9 mouse cellular contexts compared by ENCODE assay signal in genomic region chr15:82967947-82968346, GRCm38 (mm10). TPM values are rescaled to one million over a fixed set of nuclear protein-coding genes. Genes with fewer than 3 reads are reported as not detected.
DNase-seq lines count a peak whose midpoint lies in the region; ATAC-seq and TF ChIP-seq lines count a peak whose summit lies in the region.
"Had no signal": no experiment of that assay in that cellular context is flagged by ENCODE, and none has a peak within 500 bp of the region (broad histone marks: within the 10 kb centered on the region; RNA-seq: fewer than 3 reads in every experiment).

No protein-coding gene starts in this region.

- peak; percentile 49 for ATAC-seq in kidney, embryonic 16.5 days (ENCODE audit: low FRiP score, low TSS enrichment)
- ATAC-seq in embryonic facial prominence, embryonic 13.5 days (ENCODE audit: insufficient number of reproducible peaks, insufficient read depth, low FRiP score, low TSS enrichment, low read depth) = 0 out of 2 replicates have a peak, but pooled peaks have one; percentile 3
- ATAC-seq in hindbrain, embryonic 15.5 days (ENCODE audit: low FRiP score, low read depth) = no peak
- no peak for ATAC-seq in midbrain, postnatal 0 days (ENCODE audit: low FRiP score)
- ATAC-seq in erythroblast, adult 5-6 weeks (replicated peaks; ENCODE audit: low FRiP score, poor library complexity, severe bottlenecking) = no peak
- ATAC-seq in megakaryocyte progenitor cell, adult 5-6 weeks (replicated peaks; ENCODE audit: poor library complexity) = no peak

- no peak for TF ChIP-seq POLR2A in kidney, adult 2 months (IDR thresholded peaks at IDR 0.05; ENCODE audit: low read depth, low read length)

- peak overlapping the region; percentile 51 for H3K4me2 ChIP-seq in kidney, embryonic 16.5 days (replicated peaks; ENCODE audit: low read depth, low read length)
- peak overlapping the region; percentile 58 for H3K4me2 ChIP-seq in embryonic facial prominence, embryonic 13.5 days
- peak overlapping the region; percentile 49 for H3K4me2 ChIP-seq in hindbrain, embryonic 15.5 days
- peak overlapping the region; percentile 48 for H3K4me2 ChIP-seq in midbrain, postnatal 0 days (ENCODE audit: low read depth, low read length, poor library complexity, severe bottlenecking)

- peaks cover 36% of the 10 kb centered on the region for H3K4me1 ChIP-seq in kidney, embryonic 16.5 days (ENCODE audit: insufficient read depth, low read length)
- no peaks in the 10 kb centered on the region for H3K4me1 ChIP-seq in kidney, adult 2 months (ENCODE audit: control insufficient read depth, insufficient read depth, low read length)
- peaks cover 50% of the 10 kb centered on the region for H3K4me1 ChIP-seq in embryonic facial prominence, embryonic 13.5 days
- H3K4me1 ChIP-seq in hindbrain, embryonic 15.5 days (replicated peaks) = peaks cover 39% of the 10 kb centered on the region
- peaks cover 10% of the 10 kb centered on the region for H3K4me1 ChIP-seq in midbrain, postnatal 0 days (ENCODE audit: insufficient read depth, low read length)

- TF ChIP-seq CTCF in kidney, adult 2 months (conservative IDR thresholded peaks at IDR 0.05; ENCODE audit: insufficient read depth, insufficient read length, low read depth, low read length) = no peak
- TF ChIP-seq CTCF in midbrain, postnatal 0 days (IDR thresholded peaks at IDR 0.05) = no peak

- no peak for DNase-seq in kidney, adult 2 months
- no peak for DNase-seq in midbrain, postnatal 0 days (ENCODE audit: low spot score)
- no peak for DNase-seq in adipocyte (ENCODE audit: low spot score)
- DNase-seq: kidney, postnatal 36 days had no signal

- no peaks in the 10 kb centered on the region for H3K9me3 ChIP-seq in kidney, embryonic 16.5 days (ENCODE audit: low read length)
- H3K9me3 ChIP-seq in embryonic facial prominence, embryonic 13.5 days = no peaks in the 10 kb centered on the region
- H3K9me3 ChIP-seq in hindbrain, embryonic 15.5 days = no peaks in the 10 kb centered on the region
- H3K9me3 ChIP-seq in midbrain, postnatal 0 days (ENCODE audit: low read length) = no peaks in the 10 kb centered on the region

- H3K9ac ChIP-seq in kidney, embryonic 16.5 days (replicated peaks; ENCODE audit: low read length) = peak overlapping the region; percentile 31; the same call in 1 of the 2 replicates
- peak overlapping the region; percentile 54; the same call in 1 of the 2 replicates for H3K9ac ChIP-seq in embryonic facial prominence, embryonic 13.5 days
- H3K9ac ChIP-seq in hindbrain, embryonic 15.5 days = 0 out of 2 replicates have a peak overlapping the region, but pooled peaks have one; percentile 1
- H3K9ac ChIP-seq in midbrain, postnatal 0 days (replicated peaks; ENCODE audit: low read length, poor library complexity, severe bottlenecking) = no peak overlapping the region

- H3K4me3 ChIP-seq in kidney, embryonic 16.5 days (ENCODE audit: low read length) = 0 out of 2 replicates have a peak overlapping the region, but pooled peaks have one; percentile 18
- H3K4me3 ChIP-seq in kidney, adult 2 months (ENCODE audit: insufficient read depth, low read depth, low read length) = no peak overlapping the region
- peak overlapping the region; percentile 25 for H3K4me3 ChIP-seq in embryonic facial prominence, embryonic 13.5 days
- peak overlapping the region; percentile 10; the same call in 1 of the 2 replicates for H3K4me3 ChIP-seq in hindbrain, embryonic 15.5 days
- H3K4me3 ChIP-seq in midbrain, postnatal 0 days (ENCODE audit: low read depth, low read length) = no peak overlapping the region

- peaks cover 8% of the 10 kb centered on the region; the same call in 1 of the 2 replicates for H3K27me3 ChIP-seq in kidney, embryonic 16.5 days (ENCODE audit: insufficient read depth, low read length)
- H3K27me3 ChIP-seq in kidney, adult 2 months (replicated peaks; ENCODE audit: control insufficient read depth, insufficient read depth, low read length) = no peaks in the 10 kb centered on the region
- no peaks in the 10 kb centered on the region for H3K27me3 ChIP-seq in embryonic facial prominence, embryonic 13.5 days
- H3K27me3 ChIP-seq in hindbrain, embryonic 15.5 days = no peaks in the 10 kb centered on the region; the same call in 1 of the 2 replicates
- no peaks in the 10 kb centered on the region for H3K27me3 ChIP-seq in midbrain, postnatal 0 days (ENCODE audit: insufficient read depth, low read length)

- 10% methylated on average over 6 of the region's 6 CpGs for WGBS in kidney, embryonic 16.5 days
- 24% methylated on average over 6 of the region's 6 CpGs for WGBS in kidney, adult 2 months
- WGBS in embryonic facial prominence, embryonic 13.5 days = 23% methylated on average over 6 of the region's 6 CpGs
- WGBS in hindbrain, embryonic 15.5 days = 21% methylated on average over 6 of the region's 6 CpGs
- 34% methylated on average over 6 of the region's 6 CpGs for WGBS in midbrain, postnatal 0 days

- no peaks in the 10 kb centered on the region for H3K36me3 ChIP-seq in kidney, embryonic 16.5 days (ENCODE audit: insufficient read depth, low read length)
- no peaks in the 10 kb centered on the region for H3K36me3 ChIP-seq in kidney, adult 2 months (ENCODE audit: control insufficient read depth, insufficient read depth, low read length)
- H3K36me3 ChIP-seq in embryonic facial prominence, embryonic 13.5 days = no peaks in the 10 kb centered on the region
- no peaks in the 10 kb centered on the region for H3K36me3 ChIP-seq in hindbrain, embryonic 15.5 days
- no peaks in the 10 kb centered on the region for H3K36me3 ChIP-seq in midbrain, postnatal 0 days (ENCODE audit: insufficient read depth, low read length)

- peak overlapping the region; percentile 82 for H3K27ac ChIP-seq in kidney, embryonic 16.5 days (ENCODE audit: low read length)
- H3K27ac ChIP-seq in kidney, adult 2 months (ENCODE audit: insufficient read depth, low read depth, low read length) = no peak overlapping the region
- H3K27ac ChIP-seq in embryonic facial prominence, embryonic 13.5 days = peak overlapping the region; percentile 90
- peak overlapping the region; percentile 52 for H3K27ac ChIP-seq in hindbrain, embryonic 15.5 days (replicated peaks)
- H3K27ac ChIP-seq in midbrain, postnatal 0 days (ENCODE audit: low read depth, low read length) = no peak overlapping the region

RNA-seq across cellular contexts. Expression of gene Tcf20, which starts 19.7 kb away (rescaled TPM):
- 7.3 and 8.3 TPM in 2 replicates for polyA plus RNA-seq in kidney, embryonic 16.5 days (2015; fragmentation: Nextera tagmentation; extraction: Ambion mirVana)
- 17.8 and 18.1 TPM in 2 replicates for polyA plus RNA-seq in kidney, adult 2 months (2012; rRNA removed)
- 15.2 and 15.8 TPM in 2 replicates for polyA plus RNA-seq in embryonic facial prominence, embryonic 13.5 days (2015; fragmentation: Nextera tagmentation; extraction: Ambion mirVana)
- 10.4 and 11.4 TPM in 2 replicates for polyA plus RNA-seq in hindbrain, embryonic 15.5 days (2015; fragmentation: Nextera tagmentation; extraction: Ambion mirVana)
- 125 and 131 TPM in 2 replicates for total RNA-seq in midbrain, postnatal 0 days (2014; rRNA removed)
- 10.6 and 11.8 TPM in 2 replicates for polyA plus RNA-seq in midbrain, postnatal 0 days (2015; fragmentation: Nextera tagmentation; extraction: Ambion mirVana)
- total RNA-seq in erythroblast, adult 5-6 weeks (2015; ENCODE audit: low replicate concordance) = 20.5 and 22.1 TPM in 2 replicates
- total RNA-seq in erythroblast, adult 5-6 weeks (2017; ENCODE audit: low replicate concordance) = 37.1 and 43.8 TPM in 2 replicates
- 45.1 and 48.5 TPM in 2 replicates for total RNA-seq in megakaryocyte progenitor cell, adult 5-6 weeks (2015)
- total RNA-seq in megakaryocyte progenitor cell, adult 5-6 weeks (2017) = 76.8 and 83.1 TPM in 2 replicates

Comparison
In these comparisons a context has a peak if more than half of its experiments do, and no peak if none do; other contexts are left out.
1. H3K27ac ChIP-seq: peak in kidney, embryonic 16.5 days (single experiment), embryonic facial prominence, embryonic 13.5 days (single experiment) and hindbrain, embryonic 15.5 days (single experiment); none in kidney, adult 2 months (single experiment) and midbrain, postnatal 0 days (single experiment).
2. H3K4me3 ChIP-seq: peak in kidney, embryonic 16.5 days (single experiment), embryonic facial prominence, embryonic 13.5 days (single experiment) and hindbrain, embryonic 15.5 days (single experiment); none in kidney, adult 2 months (single experiment) and midbrain, postnatal 0 days (single experiment).
3. ATAC-seq: peak in kidney, embryonic 16.5 days (single experiment) and embryonic facial prominence, embryonic 13.5 days (single experiment); none in hindbrain, embryonic 15.5 days (single experiment), midbrain, postnatal 0 days (single experiment), erythroblast, adult 5-6 weeks (single experiment) and megakaryocyte progenitor cell, adult 5-6 weeks (single experiment).
4. Peak in every context shown above with its lines, with median percentiles within 50 percentile points of each other: H3K4me2 ChIP-seq.